Mouse (Mus musculus): ENCODE measurements around the gene Nob1.
A peak's percentile ranks its signal among the peaks of the same experiment; 100 is the strongest.

The Nob1 gene

DNA sequence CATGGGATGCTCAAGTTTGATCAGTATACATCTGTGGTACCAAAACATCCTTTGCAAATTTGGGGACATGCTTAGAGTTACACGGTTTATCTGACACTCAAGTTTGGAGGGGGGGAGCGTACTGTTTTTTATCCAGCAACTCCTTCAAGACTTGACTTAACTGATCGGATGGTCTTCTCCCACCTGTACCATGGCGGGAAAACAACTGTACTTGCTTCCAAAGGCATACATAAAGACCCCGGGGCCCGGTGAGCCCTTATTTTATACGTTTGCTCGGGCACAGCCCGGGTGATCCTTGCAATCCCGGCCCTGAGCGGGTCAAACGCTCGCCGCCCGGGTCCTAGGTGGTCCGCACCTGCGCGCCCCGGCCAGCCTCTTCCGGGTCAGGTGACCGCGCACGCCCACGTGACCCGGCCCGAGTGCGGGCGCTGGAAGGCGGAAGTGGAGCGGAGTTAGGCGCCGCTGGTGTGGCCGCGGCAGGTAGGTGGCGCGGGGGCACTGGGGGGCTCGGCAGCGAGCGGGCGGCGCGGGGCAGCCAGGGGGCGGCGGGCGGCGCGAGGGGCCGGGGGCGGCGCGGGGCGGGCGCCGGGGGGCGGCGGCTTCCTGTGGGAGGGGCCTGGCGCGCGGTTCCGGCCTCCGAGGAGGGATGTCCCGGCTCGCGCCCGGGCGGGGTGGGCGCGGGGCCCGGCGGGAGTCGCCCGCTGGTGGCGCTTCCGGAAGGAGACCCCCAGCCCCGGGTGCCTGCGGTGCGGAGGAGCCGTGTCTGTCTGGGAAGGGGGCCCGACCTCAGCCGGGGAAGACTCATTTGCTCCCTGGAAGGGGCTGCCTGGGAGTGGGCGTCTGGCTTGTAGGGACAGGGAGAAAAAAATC, 11.3 kb upstream of the Nob1 start, which contains the start of gene Wwp2:
Wwp2 (plus strand) TSS at position 404 of the 870 bp plus-strand sequence.
- peak; percentile 78 for DNase-seq (ENCODE audit: low spot score)

DNA sequence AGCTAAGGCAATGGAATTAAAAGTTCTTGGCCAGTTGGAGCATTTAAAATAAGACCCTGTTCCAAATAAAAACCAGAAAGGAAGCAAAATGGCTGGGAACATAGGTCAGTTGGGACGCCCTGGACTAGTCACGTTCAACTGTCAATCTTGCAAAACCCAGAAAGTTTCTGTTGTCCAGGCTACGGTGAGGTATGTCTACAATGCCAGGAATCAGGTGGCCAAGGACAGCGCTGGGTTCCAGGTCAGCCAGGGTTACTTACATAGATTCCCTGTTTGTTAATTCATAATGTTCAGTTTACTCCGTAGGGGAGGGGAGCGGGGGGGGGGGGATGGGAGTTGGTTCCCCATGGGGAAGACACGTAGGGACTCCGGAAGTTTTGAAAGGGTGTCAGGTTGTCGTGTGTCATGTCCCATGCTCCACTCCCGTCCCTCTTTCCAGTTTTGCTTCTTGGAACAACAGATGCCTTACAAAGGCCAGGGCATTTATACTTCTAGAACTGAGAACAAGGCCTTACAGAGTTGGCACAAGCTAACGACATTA, 10.6 kb upstream of the Nob1 start:
- no peak for DNase-seq (ENCODE audit: low spot score)

DNA sequence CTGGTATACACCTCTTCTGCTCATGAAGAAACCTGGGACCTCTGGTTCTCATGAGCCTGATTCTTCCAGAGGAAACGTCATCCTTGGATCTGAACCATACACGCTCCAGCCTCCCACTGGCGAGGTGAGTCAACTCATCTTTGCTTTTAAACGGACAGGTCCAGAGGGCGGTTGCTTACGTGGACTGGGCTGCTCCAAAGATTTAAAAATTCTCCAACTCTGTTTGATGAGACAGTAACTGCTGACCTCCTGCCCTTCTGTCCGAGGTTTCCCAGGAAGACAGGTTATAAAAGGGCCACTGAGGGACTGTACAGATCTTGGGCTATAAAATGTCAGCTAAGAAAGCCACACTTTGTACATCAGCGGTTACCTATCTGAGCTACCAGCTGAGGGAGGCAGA, 6.0 kb upstream of the Nob1 start:
- DNase-seq (ENCODE audit: low spot score) = no peak

DNA sequence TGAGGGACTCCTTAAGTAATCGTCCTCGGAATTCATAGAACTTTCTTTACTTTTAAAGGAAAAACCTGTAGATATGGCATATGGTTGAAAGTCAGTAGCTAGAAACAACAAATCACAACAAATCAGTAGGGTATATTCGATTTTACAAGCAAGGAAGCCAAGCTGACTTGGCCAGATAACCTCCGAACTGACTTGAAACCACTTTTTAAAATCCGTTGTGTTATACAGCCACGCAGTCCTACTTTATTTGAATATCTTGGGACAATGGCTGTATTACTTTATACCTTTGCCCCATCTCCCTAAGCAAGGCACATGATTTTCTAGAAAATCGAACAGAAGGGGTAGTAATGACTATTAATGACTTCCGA, 363 bp upstream of the Nob1 start:
- no peak for DNase-seq (ENCODE audit: low spot score)

DNA sequence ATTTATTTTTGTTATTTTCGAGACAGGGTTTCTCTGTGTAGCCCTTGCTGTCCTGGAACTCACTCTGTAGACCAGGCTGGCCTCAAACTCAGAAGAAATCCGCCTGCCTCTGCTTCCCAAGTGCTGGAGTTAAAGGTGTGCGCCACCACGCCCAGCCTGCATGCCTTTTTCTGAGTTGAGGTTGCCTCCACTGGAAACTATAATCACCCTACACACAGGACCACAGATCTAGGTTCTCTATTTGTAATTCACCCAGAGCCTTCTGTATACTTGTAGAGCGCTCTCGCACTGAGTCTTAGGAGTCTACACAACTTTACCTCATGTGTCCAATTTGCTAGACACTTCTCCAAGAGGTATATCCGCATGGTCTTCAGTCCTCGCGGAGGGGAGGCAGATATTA, 675 bp downstream of the Nob1 start:
- DNase-seq (ENCODE audit: low spot score) = no peak

DNA sequence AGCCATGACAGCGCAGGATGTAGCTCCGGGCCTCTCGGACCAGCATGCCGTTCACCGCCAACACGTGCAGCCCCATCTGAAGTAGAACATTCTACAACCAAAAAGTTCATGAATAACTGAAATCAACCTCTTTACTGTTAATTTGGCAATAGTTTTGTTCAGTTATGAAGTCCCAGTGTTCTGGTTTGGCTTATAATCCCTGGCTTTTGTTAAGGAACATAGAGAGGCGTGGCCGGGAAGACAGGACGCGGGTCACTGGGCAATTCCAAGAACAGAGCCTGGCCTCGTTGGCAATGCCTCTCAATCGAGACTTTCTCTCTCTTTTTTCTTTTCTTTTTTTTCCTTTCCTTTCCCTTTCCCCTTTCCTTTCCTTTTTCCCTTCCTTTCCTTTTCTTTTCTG, 7.8 kb downstream of the Nob1 start:
- DNase-seq (ENCODE audit: low spot score) = no peak

DNA sequence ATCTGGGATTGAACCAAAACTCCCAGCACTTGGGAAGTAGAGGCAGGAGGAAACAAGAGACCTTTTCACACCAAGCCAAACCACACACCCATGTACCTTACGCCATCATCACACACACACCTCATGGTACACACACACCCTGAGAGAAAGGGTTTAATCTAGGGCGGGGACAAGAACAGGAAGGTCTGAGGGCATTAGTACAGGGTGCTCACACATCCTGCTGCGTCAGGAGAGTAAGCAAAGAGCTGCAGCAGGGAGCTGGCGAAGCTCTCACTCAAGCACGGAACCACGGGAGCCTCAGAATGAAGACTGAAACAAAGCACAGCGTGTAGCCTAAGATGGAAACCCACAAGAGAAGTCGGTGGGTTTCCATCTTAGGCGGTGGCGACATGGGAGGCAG, 11.0 kb downstream of the Nob1 start:
- DNase-seq (ENCODE audit: low spot score) = no peak

DNA sequence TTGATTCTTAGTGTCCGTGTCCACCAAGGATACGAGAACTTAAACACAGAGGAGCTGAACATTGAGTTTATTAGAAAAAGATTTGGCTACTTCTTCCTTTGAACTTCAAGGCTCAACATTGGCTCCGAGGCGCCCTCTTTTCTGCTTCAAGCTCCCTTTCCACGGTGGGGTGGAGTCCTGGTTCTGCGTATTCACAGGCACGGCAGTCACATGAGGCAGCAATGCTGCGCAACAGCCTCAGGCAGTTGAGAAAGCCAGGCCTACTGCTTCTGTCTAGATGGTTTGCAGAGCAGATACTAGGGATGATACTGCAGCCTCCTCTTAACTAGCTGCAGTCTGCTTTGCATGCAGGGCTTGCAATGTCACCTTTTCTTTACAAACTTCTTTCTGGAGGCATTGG, 12.3 kb downstream of the Nob1 start:
- DNase-seq (ENCODE audit: low spot score) = no peak

DNA sequence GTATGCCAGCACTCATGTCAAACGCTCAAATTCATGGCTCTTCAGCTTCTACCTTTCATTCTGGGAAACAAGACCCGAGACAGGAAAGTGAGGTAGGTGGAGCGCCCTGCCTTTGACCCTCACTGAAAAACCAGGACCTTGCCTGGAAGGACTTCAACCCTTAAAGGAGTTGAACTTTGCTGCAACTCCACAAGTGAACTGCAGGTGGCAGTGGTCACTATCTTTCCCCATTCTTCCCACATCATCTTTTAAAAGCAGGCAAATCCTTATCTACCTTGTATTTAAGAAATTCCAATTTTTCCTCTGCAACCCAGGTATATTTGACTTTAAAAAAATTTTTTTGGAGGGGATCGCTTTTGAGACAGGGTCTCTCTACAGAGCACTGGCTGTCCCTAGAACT, 13.5 kb downstream of the Nob1 start:
- DNase-seq (ENCODE audit: low spot score) = no peak

DNA sequence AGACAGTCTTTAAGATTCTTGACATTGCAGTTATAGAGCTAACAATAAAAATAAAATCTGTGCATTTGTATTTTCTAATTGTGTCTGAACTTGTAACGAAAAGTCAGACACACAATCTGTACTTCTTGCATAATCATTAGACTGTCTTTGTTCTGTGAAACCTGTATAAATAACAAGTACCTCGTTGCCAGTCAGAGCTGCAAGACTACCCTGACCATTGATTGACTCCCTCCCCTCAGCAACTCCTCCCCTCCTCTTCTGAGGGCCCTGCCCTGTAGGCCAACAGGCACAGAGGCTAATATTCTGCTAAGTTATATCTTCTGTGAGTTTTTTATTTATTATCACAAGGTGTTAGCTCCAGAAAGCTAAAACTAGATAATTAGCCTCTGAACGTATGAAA, 18.9 kb downstream of the Nob1 start:
- no peak for DNase-seq (ENCODE audit: low spot score)

DNA sequence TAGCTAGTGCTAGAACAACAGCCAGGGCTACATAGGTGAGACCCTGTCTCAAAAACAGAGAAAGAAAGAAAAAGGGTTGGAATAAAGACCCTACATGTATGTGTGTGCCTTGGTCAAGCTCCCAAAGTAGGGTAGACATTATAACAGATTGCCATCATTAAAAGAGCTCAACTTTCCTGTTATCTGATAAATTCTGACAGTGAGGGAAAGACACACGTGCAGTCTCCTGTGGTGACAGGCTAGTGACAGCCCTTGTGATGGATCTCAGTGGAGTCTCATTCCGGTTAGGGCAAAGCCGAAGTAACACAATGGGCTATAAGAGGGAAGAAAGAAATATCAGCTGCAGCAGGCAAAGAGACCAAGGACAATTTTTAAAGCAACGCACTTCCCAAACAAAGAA, 20.8 kb downstream of the Nob1 start:
- no peak for DNase-seq (ENCODE audit: low spot score)

DNA sequence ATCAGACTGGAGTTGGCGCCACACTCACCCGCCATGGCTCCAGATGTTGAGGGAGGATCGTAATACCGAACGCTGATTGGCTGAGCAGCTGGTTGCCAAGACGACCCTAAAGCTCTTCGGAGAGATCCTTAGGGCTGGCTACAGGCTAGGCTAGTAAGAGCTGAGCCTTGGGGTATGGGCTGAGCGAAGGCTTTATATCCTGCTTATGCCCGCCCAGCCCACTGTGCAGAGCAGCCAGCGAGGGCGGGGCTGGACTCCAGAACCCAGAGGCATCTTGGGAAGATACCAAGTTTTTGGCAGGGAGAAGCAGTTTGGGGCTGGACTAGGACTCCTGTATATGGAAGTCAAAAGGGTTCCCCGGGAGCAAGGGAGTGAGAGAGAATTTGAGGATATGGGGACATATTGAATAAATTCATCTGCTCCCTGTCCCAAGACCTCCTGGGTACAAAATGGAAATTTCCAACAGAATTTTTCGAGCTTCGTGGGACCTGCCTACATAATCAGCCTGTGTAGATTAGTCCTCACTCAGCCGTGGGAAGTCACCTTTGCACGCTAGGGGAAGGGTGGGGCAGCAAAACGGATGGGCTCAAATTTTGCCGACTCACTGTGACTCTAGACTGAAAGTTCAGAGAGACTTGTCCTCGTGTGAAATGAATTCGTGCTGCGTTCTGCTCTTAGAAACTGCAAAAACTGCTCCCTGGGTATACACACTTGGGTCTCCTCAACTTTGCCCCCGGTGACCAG, 21.6 kb downstream of the Nob1 start, which contains the start of gene Nqo1:
Nqo1 (minus strand) TSS at position 169 of the 744 bp plus-strand sequence.
- DNase-seq (ENCODE audit: low spot score) = peak; percentile 67

DNA sequence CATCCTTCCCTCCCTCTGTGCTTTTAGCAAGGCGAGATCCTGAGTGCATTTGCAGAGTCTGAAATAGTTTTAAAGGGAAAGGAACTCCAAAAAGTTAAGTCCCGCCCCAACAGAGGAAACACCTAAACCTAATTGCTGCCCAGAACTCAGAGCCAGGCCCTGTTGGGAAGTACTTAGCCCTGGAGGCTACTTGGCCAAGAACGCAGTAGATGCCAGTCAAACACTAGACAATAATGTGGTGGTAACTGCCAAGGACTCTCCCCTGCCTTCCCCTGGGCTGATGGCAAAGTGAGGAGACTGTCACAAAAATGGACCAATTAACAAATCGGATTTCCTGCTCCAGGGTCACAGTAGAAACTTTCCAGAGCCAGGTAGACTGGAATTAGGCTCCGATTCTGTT, 23.0 kb downstream of the Nob1 start:
- DNase-seq (ENCODE audit: low spot score) = no peak

DNA sequence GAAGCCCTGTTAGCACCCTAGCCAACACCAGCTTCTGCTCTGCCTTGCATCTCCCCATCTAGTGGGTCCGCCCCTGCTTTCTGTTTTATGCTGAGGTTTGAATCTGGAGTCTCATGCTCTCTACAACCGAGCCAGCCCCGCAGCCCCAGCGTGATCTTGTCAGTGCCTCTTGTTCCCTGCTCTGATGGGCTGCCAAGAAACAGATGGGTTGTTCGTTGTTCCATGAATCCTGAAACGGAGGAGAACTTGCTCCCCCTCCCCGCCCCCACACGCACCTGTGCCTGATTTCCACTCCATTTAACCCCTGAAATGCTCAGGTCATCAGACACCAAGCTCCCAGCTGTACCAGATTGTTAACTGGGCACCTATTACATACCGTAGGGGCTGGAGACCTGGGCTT, 25.4 kb downstream of the Nob1 start:
- no peak for DNase-seq (ENCODE audit: low spot score)

DNA sequence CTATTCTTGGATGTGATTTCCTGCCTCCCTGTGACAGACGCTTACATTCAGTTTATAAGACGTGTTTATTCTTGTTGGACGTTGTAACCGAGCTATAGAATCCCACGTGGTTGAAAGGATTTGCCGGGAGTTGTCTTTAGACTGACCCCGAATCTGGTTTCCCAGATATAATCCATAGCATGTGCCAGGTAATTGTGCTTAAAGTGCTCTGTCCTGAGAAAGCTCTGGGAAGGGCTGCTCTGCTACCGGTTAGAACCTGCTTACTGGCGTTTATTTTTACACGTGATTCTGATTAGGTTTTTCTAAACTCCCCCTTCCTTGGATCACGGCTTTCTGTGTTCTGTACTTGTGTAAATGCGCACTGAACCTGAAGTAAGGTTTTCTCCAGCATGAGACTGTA, 27.2 kb downstream of the Nob1 start:
- no peak for DNase-seq (ENCODE audit: low spot score)

DNA sequence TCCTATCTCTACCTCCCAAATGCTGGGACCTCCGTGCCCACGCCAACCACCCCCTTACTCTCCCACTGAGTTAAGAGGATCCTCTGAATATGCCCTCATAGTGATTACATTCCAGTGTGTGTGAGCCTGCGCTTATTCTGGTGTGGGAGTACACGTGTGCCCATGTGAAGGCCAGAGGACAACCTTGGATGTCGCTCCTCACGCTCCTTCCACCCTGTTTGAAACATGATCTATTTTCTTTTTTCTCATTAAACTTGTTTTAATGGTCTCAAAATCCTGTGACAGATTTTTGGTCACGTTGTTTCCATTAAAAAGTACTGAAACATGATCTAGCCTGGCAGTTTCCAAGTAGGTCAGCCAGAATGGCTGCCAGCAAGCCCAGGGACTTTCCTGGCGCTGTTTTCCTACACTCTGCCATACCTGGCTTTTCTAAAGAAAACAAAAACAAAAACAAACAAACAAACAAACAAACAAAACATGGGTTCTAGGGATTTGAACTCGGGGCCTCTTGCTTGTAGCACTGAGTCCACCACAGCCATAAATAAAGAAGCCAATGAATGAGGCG, 28.7 kb downstream of the Nob1 start:
- DNase-seq (ENCODE audit: low spot score) = no peak

DNA sequence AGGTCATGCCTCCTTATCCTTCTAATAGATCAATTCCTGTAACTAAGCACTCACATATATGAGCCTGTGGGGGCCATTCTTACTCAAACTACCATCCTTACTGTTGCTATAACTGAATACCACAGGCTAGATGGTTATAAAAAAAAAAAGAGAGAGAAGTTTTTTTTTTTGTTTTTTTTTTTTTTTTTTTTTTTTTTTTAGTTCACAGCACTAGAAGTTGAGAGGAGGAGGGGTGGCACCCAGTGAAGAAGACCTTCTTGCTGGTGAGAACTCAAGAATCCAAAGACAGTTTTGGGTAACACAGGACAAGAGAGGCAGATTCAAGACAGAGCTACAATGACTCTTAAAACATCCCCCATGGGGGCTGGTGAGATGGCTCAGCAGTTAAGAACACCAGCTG, 29.5 kb downstream of the Nob1 start:
- no peak for DNase-seq (ENCODE audit: low spot score)

DNA sequence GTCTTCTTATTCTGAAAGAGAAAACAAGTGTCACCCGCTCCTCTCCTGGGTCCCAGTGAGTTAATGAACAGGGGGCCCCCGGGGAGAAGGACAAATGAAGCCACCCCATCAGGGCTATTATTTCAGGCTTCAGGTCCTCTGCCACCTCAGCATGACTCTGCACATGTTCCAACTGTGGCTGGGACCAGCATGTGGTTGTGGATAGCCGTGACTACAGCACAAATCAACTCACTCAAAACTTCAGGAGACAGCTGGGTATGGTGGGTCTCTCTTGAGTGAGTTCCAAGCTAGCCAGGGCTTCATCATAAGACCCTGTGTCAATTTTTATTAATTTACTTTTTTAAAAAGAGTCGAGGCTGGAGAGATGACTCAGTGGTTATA, 33.7 kb downstream of the Nob1 start:
- DNase-seq (ENCODE audit: low spot score) = no peak

DNA sequence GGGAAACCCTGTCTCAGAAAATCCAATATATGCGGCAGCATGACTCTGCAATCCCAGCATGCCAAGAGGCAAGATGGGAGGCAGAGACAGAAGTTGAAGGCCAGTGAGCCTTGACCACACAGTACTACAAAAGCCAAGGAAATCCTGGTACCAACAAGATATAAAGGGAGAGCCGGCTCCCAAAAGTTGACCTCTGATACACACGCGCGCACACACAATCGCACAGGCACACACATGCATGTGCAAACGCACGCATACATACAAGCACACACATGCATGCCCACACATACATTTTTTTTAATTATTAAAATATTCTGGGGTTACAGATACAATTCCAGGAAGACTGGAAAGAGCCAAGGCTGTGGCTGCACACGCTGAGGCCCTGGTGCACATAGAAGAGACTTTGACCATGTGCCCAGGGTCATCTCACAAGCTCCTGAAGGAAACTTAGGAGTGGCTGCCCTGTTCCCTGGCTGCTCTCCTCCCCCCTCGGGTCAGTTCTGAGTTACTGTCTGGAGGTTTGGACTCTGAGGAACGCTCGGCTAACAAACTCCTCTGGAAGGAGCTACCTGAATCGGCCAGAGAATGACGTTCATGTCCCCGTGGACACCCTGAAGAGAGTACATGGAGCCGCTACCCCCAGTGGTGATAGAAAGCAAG, 34.2 kb downstream of the Nob1 start:
- no peak for DNase-seq (ENCODE audit: low spot score)

DNA sequence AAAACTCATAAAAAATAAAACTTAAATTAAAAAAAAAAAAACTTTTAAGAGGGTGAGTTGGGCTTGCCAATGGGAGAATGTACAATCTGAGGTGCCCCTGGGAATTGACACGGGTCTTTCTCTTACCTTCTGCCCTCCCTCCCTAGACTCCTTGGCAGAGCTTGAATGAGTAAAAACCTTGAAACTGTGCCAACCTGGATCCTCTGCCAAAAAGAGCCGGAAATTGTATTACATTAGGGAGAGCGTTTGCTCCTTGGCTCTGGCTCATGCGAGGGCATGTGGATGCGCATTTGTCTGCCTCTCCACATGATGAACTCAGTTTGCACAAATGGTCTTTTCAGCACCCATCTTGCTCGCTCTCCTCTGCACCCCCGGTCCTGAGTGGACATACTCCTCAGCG, 35.3 kb downstream of the Nob1 start:
- no peak for DNase-seq (ENCODE audit: low spot score)

DNA sequence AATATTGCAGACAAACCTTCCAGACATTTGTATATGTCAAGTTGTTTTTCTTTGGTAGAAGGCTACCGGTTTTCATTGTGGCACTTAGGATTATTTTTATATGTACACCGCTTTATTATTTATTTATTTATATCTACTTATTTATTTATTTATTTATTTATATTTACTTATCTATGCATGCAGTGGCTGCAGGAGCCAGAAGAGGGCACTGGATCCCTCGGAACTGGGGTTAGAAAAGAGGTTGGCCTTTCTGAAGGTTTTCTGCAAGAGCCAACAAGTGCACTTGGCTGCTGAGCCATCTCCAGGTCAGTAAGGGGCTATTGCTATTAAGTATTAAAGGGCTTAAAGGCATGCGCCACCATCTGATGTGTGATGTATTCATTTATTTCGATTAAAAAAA, 37.0 kb downstream of the Nob1 start:
- DNase-seq (ENCODE audit: low spot score) = peak; percentile 31

DNA sequence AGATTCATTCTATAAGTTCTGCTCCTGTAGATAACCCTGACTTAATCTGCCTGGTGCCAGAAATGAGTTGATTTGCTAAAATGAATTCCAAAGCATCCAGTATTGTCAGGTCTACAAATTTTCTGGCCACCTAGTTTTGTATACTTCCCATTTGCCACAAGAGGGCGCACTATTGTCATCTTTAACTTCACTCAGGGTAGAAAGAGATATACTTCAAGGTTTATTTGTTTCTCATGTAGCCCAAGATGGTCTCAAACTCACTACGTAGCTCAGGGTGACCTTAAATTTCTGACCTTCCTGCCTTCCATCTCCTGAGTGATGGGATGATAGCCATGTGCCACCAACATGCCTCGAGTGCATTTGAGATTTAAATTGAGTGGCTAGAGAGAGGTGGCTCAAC, 38.2 kb downstream of the Nob1 start:
- no peak for DNase-seq (ENCODE audit: low spot score)
